Mouse (Mus musculus) T-helper 1 cell (primary cell): ENCODE data around the gene Tcf7l1.

ENCODE experiments used
- in situ Hi-C: fragments of 300-600 bp; cut with MboI, MseI; formaldehyde crosslinking; loops from one replicate; pipeline ENCODE4 v1.15.1; 2025; ENCODE audit warnings: high pct_unique_total_duplicates

Gene Tcf7l1

GRCm38 (mm10) chr6:72787322-72787947 is 1.6 kb downstream of the Tcf7l1 start:
- in situ Hi-C loops: no loop called here

GRCm38 (mm10) chr6:72783780-72784179 is 5.3 kb downstream of the Tcf7l1 start:
- in situ Hi-C loops: loop anchor here (5.0 kb wide), 1 partner anchor 46 kb away; no protein-coding TSS in a partner anchor

- in situ Hi-C loops: no loop called here
These were observed 10.0 kb downstream of the Tcf7l1 start for GRCm38 (mm10) chr6:72778779-72779776.

- in situ Hi-C loops: no loop called here
These were observed 11.8 kb downstream of the Tcf7l1 start for GRCm38 (mm10) chr6:72777212-72777611.

GRCm38 (mm10) chr6:72774275-72774674 is 14.8 kb downstream of the Tcf7l1 start:
- in situ Hi-C loops: no loop called here

- in situ Hi-C loops: no loop called here
These were observed 18.9 kb downstream of the Tcf7l1 start for GRCm38 (mm10) chr6:72769915-72770776.

GRCm38 (mm10) chr6:72769343-72769742 is 19.7 kb downstream of the Tcf7l1 start:
- in situ Hi-C loops: no loop called here

- in situ Hi-C loops: no loop called here
These were observed 20.2 kb downstream of the Tcf7l1 start for GRCm38 (mm10) chr6:72768804-72769203.

GRCm38 (mm10) chr6:72768097-72768496 is 21.0 kb downstream of the Tcf7l1 start:
- in situ Hi-C loops: no loop called here

- in situ Hi-C loops: no loop called here
These were observed 25.4 kb downstream of the Tcf7l1 start for GRCm38 (mm10) chr6:72763616-72764015.

- in situ Hi-C loops: no loop called here
These were observed 27.4 kb downstream of the Tcf7l1 start for GRCm38 (mm10) chr6:72761645-72762044.

GRCm38 (mm10) chr6:72758239-72759017 is 30.6 kb downstream of the Tcf7l1 start:
- in situ Hi-C loops: no loop called here

- in situ Hi-C loops: no loop called here
These were observed 33.7 kb downstream of the Tcf7l1 start for GRCm38 (mm10) chr6:72755267-72755889.

- in situ Hi-C loops: no loop called here
These were observed 34.8 kb downstream of the Tcf7l1 start for GRCm38 (mm10) chr6:72754215-72754614.

- in situ Hi-C loops: no loop called here
These were observed 35.3 kb downstream of the Tcf7l1 start for GRCm38 (mm10) chr6:72753782-72754181.

- in situ Hi-C loops: no loop called here
These were observed 36.2 kb downstream of the Tcf7l1 start for GRCm38 (mm10) chr6:72752824-72753223.

GRCm38 (mm10) chr6:72751210-72751609 is 37.8 kb downstream of the Tcf7l1 start:
- in situ Hi-C loops: no loop called here

- in situ Hi-C loops: no loop called here
These were observed 40.1 kb downstream of the Tcf7l1 start for GRCm38 (mm10) chr6:72748882-72749437.

- in situ Hi-C loops: no loop called here
These were observed 40.6 kb downstream of the Tcf7l1 start for GRCm38 (mm10) chr6:72748421-72748820.

- in situ Hi-C loops: no loop called here
These were observed 41.2 kb downstream of the Tcf7l1 start for GRCm38 (mm10) chr6:72747814-72748213.
